ENCODE assay signal across 30 mouse cellular contexts in the genomic region with DNA sequence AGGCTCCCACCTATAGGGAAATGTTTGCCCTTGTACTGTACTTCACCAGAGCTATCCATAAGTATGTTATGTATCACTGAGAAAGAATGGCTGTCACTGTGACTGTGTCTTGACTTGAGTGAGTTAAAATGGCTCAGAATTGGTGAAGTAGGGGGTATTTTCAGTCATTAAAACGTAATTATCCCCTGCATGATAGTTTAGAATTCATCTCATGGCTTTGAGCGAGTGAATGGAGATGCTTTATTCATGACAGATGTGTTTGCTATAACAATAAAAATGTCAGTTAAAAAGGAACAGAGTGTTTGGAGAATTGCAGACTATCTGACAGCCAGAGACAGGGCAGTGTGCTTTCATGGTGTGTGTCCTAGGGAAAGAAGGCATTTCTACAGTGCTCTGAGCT. TPM values are rescaled to one million over a fixed set of nuclear protein-coding genes. Genes with fewer than 3 reads are reported as not detected.
DNase-seq lines count a peak whose midpoint lies in the region; ATAC-seq and TF ChIP-seq lines count a peak whose summit lies in the region.
"Had no signal": no experiment of that assay in that cellular context is flagged by ENCODE, and none has a peak within 500 bp of the region (broad histone marks: within the 10 kb centered on the region; RNA-seq: fewer than 3 reads in every experiment).

No protein-coding gene starts in this region.

- H3K9ac ChIP-seq in hindbrain, embryonic 13.5 days: no peak overlapping the region
- no peak overlapping the region for H3K9ac ChIP-seq in hindbrain, embryonic 11.5 days (ENCODE audit: low read depth, low read length)
- H3K9ac ChIP-seq in forebrain, embryonic 16.5 days (replicated peaks; ENCODE audit: low read depth, low read length): no peak overlapping the region
- H3K9ac ChIP-seq in midbrain, embryonic 16.5 days (ENCODE audit: low read depth, low read length): no peak overlapping the region
- H3K9ac ChIP-seq: heart, embryonic 13.5 days; hindbrain, embryonic 12.5 days; kidney, embryonic 15.5 days; liver, embryonic 12.5 days; liver, postnatal 0 days had no signal

- H3K4me1 ChIP-seq in hindbrain, embryonic 13.5 days (replicated peaks): peaks cover 9% of the 10 kb centered on the region; the same call in 1 of the 2 replicates
- H3K4me1 ChIP-seq in hindbrain, embryonic 11.5 days (replicated peaks; ENCODE audit: control insufficient read depth, insufficient read depth, low read length): no peaks in the 10 kb centered on the region
- H3K4me1 ChIP-seq in forebrain, embryonic 16.5 days (replicated peaks; ENCODE audit: control insufficient read depth, insufficient read depth, low read length): peaks cover 17% of the 10 kb centered on the region
- 0 out of 2 replicates have a peak, but pooled peaks cover 4% of the 10 kb centered on the region for H3K4me1 ChIP-seq in midbrain, embryonic 16.5 days (ENCODE audit: control insufficient read depth, insufficient read depth, low read length)
- H3K4me1 ChIP-seq: kidney, embryonic 15.5 days; liver, embryonic 12.5 days had no signal

- no peak for TF ChIP-seq CTCF in brain, embryonic 14.5 days (IDR thresholded peaks at IDR 0.05; ENCODE audit: borderline replicate concordance, extremely low read depth, insufficient read depth, insufficient read length)

- no peak overlapping the region for H3K4me3 ChIP-seq in hindbrain, embryonic 13.5 days
- no peak overlapping the region for H3K4me3 ChIP-seq in hindbrain, embryonic 11.5 days (ENCODE audit: low read depth, low read length)
- H3K4me3 ChIP-seq in forebrain, embryonic 16.5 days (replicated peaks; ENCODE audit: low read length): no peak overlapping the region
- H3K4me3 ChIP-seq in midbrain, embryonic 16.5 days (ENCODE audit: low read depth, low read length): no peak overlapping the region
- H3K4me3 ChIP-seq: gastrocnemius, adult 2 months; heart, adult 2 months; heart, embryonic 13.5 days; hindbrain, embryonic 12.5 days; kidney, embryonic 15.5 days; liver, embryonic 12.5 days had no signal

- WGBS in hindbrain, embryonic 13.5 days: 61% methylated on average over 2 of the region's 2 CpGs
- WGBS in hindbrain, embryonic 11.5 days: 85% methylated on average over 2 of the region's 2 CpGs
- 54% methylated on average over 2 of the region's 2 CpGs for WGBS in forebrain, embryonic 16.5 days
- WGBS in midbrain, embryonic 16.5 days: 57% methylated on average over 2 of the region's 2 CpGs

- H3K36me3 ChIP-seq in hindbrain, embryonic 13.5 days: peaks cover 34% of the 10 kb centered on the region
- H3K36me3 ChIP-seq in hindbrain, embryonic 11.5 days (ENCODE audit: control insufficient read depth, insufficient read depth, low read length): no peaks in the 10 kb centered on the region; the same call in 1 of the 2 replicates
- H3K36me3 ChIP-seq in forebrain, embryonic 16.5 days (ENCODE audit: control insufficient read depth, insufficient read depth): peaks cover 3% of the 10 kb centered on the region; the same call in 1 of the 2 replicates
- H3K36me3 ChIP-seq in midbrain, embryonic 16.5 days (ENCODE audit: control insufficient read depth, insufficient read depth, low read length): no peaks in the 10 kb centered on the region; the same call in 1 of the 2 replicates

- no peak for ATAC-seq in hindbrain, embryonic 13.5 days (ENCODE audit: low FRiP score)
- ATAC-seq in hindbrain, embryonic 11.5 days (ENCODE audit: low FRiP score): no peak
- peak; percentile 80 for ATAC-seq in forebrain, embryonic 16.5 days
- no peak for ATAC-seq in midbrain, embryonic 16.5 days
- ATAC-seq: inflammation-experienced regulatory T-cells, adult 6 months; liver, embryonic 12.5 days; liver, postnatal 0 days; Patski had no signal

- no peak for DNase-seq in hindbrain, embryonic 11.5 days (ENCODE audit: low spot score)
- DNase-seq in brain, embryonic 14.5 days (ENCODE audit: low read depth): peak; percentile 77
- no peak for DNase-seq in heart, adult 18-20 months
- no peak for DNase-seq in left cerebral cortex, adult 11 months (ENCODE audit: low spot score)
- DNase-seq in heart, postnatal 10 days: no peak
- DNase-seq: adrenal gland, postnatal 10 days; cerebellum, adult 11-12 months; cerebellum, postnatal 10 days; gastrocnemius, adult 2 months; gastrocnemius, postnatal 36 days; heart, adult 2 months; heart, postnatal 14 days; kidney, adult 11 months; kidney, postnatal 25 days; left cerebral cortex, postnatal 4 days; liver, postnatal 0 days; lung, postnatal 36 days; right cerebral cortex, postnatal 4 days; thymus, adult 18-20 months; thymus, postnatal 25 days had no signal

- intact Hi-C loops in heart, postnatal 10 days (cut with DNase I): no loop called here

- H3K27me3 ChIP-seq in hindbrain, embryonic 13.5 days: no peaks in the 10 kb centered on the region
- H3K27me3 ChIP-seq in hindbrain, embryonic 11.5 days (ENCODE audit: control insufficient read depth, insufficient read depth, low read length): no peaks in the 10 kb centered on the region
- H3K27me3 ChIP-seq in forebrain, embryonic 16.5 days (replicated peaks; ENCODE audit: control insufficient read depth, insufficient read depth, low read length): no peaks in the 10 kb centered on the region
- no peaks in the 10 kb centered on the region for H3K27me3 ChIP-seq in midbrain, embryonic 16.5 days (ENCODE audit: control insufficient read depth, insufficient read depth, low read depth, low read length)
- H3K27me3 ChIP-seq: heart, embryonic 13.5 days; hindbrain, embryonic 12.5 days; kidney, embryonic 15.5 days; liver, embryonic 12.5 days; Patski had no signal

- no peak for TF ChIP-seq POLR2A in brain, embryonic 14.5 days (IDR thresholded peaks at IDR 0.05; ENCODE audit: borderline replicate concordance, extremely low read depth, insufficient read depth, insufficient read length, poor library complexity, severe bottlenecking)

- H3K4me2 ChIP-seq in hindbrain, embryonic 13.5 days: no peak overlapping the region
- no peak overlapping the region for H3K4me2 ChIP-seq in hindbrain, embryonic 11.5 days (replicated peaks; ENCODE audit: low read depth, low read length)
- H3K4me2 ChIP-seq in forebrain, embryonic 16.5 days (ENCODE audit: low read length): no peak overlapping the region
- H3K4me2 ChIP-seq in midbrain, embryonic 16.5 days (ENCODE audit: low read length): no peak overlapping the region
- H3K4me2 ChIP-seq: heart, embryonic 13.5 days; hindbrain, embryonic 12.5 days; kidney, embryonic 15.5 days; liver, embryonic 12.5 days had no signal

- H3K9me3 ChIP-seq in hindbrain, embryonic 13.5 days: no peaks in the 10 kb centered on the region
- H3K9me3 ChIP-seq in hindbrain, embryonic 11.5 days (ENCODE audit: control insufficient read depth, low read length): no peaks in the 10 kb centered on the region
- H3K9me3 ChIP-seq in forebrain, embryonic 16.5 days (ENCODE audit: control insufficient read depth, low read length): no peaks in the 10 kb centered on the region
- H3K9me3 ChIP-seq in midbrain, embryonic 16.5 days (replicated peaks; ENCODE audit: control insufficient read depth, low read length, poor library complexity, severe bottlenecking): no peaks in the 10 kb centered on the region
- H3K9me3 ChIP-seq: heart, embryonic 13.5 days; hindbrain, embryonic 12.5 days; kidney, embryonic 15.5 days; liver, embryonic 12.5 days had no signal

- peak overlapping the region; percentile 45; the same call in 1 of the 2 replicates for H3K27ac ChIP-seq in hindbrain, embryonic 13.5 days
- H3K27ac ChIP-seq in hindbrain, embryonic 11.5 days (ENCODE audit: low read depth, low read length): no peak overlapping the region
- peak overlapping the region; percentile 84 for H3K27ac ChIP-seq in forebrain, embryonic 16.5 days (ENCODE audit: low read length)
- peak overlapping the region; percentile 31 for H3K27ac ChIP-seq in midbrain, embryonic 16.5 days (ENCODE audit: low read length)
- H3K27ac ChIP-seq: gastrocnemius, adult 2 months; heart, adult 2 months; heart, embryonic 13.5 days; hindbrain, embryonic 12.5 days; kidney, embryonic 15.5 days; liver, embryonic 12.5 days; stomach, postnatal 0 days had no signal

RNA-seq across cellular contexts. Expression of a gene that starts 51.6 kb away (rescaled TPM):
- 13.3 and 15.4 TPM in 2 replicates for polyA plus RNA-seq in hindbrain, embryonic 13.5 days (2015; fragmentation: Nextera tagmentation; extraction: Ambion mirVana)
- 14.8 and 15.4 TPM in 2 replicates for polyA plus RNA-seq in hindbrain, embryonic 11.5 days (2014; fragmentation: Nextera tagmentation; extraction: Ambion mirVana)
- polyA plus RNA-seq in brain, embryonic 14.5 days (2012; rRNA removed): 29.8 and 39.6 TPM in 2 replicates
- polyA plus RNA-seq in forebrain, embryonic 16.5 days (2015; fragmentation: Nextera tagmentation; extraction: Ambion mirVana): 16.5 and 17.7 TPM in 2 replicates
- 12.6 and 14.9 TPM in 2 replicates for polyA plus RNA-seq in midbrain, embryonic 16.5 days (2015; fragmentation: Nextera tagmentation; extraction: Ambion mirVana)
- 10 to 100 TPM; 12.0 to 17.1 TPM for total RNA-seq in heart, adult 18-20 months (2021)
- 10 to 100 TPM; 24.9 to 30.2 TPM for total RNA-seq in heart, postnatal 10 days (2021)
